Mouse (Mus musculus) ES-E14 (cell line): ENCODE results near the gene Olfr92.

Experiments
- HCFC1 ChIP-seq: IDR thresholded peaks from 2 replicates; pipeline ENCODE4 v1.6.1; 2012; ENCODE audit warnings: low read length, inconsistent platforms, borderline replicate concordance; ENCODE audit not compliant: insufficient read depth
- MAFK ChIP-seq: IDR thresholded peaks from 2 replicates; pipeline ENCODE4 v1.6.1; 2014; ENCODE audit warnings: mild to moderate bottlenecking, low read depth, low read length, inconsistent platforms; ENCODE audit not compliant: insufficient read depth
- ZC3H11A ChIP-seq: IDR thresholded peaks from 2 replicates; pipeline ENCODE4 v1.6.1; 2012; ENCODE audit warnings: low read depth, mild to moderate bottlenecking, inconsistent platforms, low read length, borderline replicate concordance

- TF ChIP-seq ZC3H11A = no peak
- no peak for TF ChIP-seq HCFC1
- no peak for TF ChIP-seq MAFK
Measured at GRCm38 (mm10) chr17:37093289-37093688, 26.6 kb downstream of the Olfr92 start.
